Mouse (Mus musculus): ENCODE measurements around the gene Selenoh. TPM values are rescaled to one million over a fixed set of nuclear protein-coding genes. Genes with fewer than 3 reads are reported as not detected.
A peak's percentile ranks its signal among the peaks of the same experiment; 100 is the strongest.

Gene Selenoh
- polyA plus RNA-seq (2015; fragmentation: Nextera tagmentation; extraction: Ambion mirVana): 294 and 310 TPM in 2 replicates

DNA sequence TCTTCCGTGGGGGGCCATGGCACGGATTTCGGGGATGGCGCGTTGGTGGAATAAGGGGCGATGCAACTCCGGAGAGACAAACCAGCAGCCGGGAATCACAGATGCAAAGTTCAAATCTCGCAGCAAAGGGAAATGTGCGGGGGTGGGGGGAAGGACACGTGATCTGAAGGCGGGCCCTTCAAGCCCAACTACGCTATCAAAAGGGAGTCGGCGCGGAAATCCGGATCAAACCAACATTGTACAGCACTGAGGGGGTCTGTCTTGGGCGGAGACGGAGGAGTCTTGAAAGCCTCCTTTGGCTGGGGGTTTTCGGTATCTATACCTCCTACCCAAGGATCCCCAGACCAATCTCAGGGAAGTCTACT lies at the start of gene Selenoh:
Gene Selenoh, minus strand, starts transcription at position 202 of the 365 bp plus-strand sequence.
- peak; percentile 94 for DNase-seq (ENCODE audit: low spot score)

DNA sequence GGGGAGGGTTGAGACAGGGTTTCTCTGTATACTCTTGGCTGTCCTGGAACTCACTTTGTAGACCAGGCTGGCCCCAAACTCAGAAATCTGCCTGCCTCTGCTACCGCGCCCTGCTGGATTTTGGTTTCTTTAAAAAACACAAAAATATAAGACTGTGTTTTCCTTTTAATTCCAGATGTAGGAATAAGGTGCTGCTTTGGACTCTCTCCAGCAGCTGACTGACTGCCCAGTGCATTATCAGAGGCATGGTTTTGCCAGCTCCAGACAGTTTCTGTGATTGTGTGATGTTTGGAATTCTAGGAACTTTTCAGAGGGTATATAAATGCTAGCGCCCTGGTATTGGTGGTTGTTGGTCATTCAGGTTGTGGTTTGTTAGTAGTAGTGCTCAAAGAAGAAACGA lies 46.8 kb upstream of the Selenoh start:
- DNase-seq (ENCODE audit: low spot score): no peak

DNA sequence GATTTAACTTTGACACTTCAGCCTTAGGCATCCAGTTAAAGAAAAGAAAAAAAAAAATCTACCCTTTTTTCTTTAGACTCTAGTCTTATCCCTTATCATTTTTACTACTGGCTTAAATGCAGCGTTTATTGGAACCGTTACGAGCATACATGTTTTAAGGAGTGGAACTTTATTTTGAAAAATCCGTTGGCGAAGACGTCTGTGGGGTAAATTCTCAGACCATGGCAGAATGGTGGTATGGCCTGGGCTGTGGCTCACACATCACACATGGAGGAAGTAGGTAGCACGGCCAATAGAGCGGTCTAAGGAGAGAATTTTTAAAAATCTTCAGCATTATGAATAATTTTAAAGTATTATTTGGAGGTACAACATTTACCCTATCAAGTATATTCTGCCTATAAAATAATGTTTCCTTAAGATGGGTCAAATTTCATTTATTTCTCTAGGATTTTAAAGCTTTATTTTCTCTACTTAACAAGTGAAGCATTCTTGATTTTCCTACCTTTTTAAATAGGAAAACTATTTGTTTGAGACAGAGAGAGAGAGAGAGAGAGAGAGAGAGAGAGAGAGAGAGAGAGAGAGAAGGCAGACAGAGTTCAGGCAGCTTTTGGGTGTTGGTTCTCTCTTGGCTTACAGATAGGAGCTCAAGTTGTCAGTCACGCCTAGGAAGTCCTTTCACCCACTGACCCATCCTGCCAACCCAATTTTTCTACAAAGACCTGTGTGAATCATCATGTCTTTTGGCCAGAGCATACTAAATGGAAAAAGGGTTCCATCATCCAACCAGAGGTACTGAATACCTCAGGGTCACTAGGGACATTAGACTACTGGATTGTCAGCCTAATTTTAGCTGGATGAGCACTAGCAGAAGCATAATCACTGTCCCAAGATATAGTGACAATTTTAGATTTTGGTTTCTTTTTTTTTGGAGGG lies 46.1 kb upstream of the Selenoh start:
- DNase-seq (ENCODE audit: low spot score): no peak

DNA sequence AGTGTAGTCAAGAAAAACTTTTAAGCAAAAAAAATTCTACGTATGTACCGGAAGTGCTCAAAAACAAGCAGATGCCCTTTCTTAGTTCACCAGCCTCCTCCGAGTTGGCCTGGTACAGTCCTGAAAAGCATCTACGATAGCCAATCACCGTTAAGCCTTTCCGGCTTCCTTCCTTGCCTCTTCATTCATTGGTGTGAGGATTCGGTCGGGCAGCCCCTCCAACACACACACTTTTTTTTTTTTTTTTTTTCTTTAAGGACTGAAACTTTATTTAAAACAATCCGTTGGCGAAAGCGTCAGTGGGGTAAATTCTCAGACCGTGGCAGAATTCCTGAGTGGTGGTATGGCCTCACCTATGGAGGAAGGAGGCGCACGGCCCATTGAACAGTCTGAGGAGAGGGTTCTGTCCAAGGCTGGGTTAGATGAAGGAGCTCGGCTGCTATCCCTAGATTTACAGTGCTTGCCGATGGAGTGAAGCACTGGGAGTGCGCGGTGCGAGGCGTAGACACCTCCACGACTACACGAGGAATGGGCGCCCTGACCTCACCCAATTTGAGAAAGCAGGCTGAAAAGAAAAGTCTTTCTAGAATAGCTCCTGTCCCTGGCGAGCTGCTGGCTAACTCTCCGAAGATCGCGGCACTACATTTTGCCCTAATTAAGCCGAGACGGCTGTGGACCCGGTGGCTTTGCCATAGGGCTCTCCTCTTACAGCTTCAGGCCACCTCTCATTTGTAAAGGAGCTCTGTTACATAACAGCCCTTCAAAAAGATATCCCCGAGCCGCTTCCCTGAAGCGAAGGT lies 45.2 kb upstream of the Selenoh start:
- peak; percentile 94 for DNase-seq (ENCODE audit: low spot score)

DNA sequence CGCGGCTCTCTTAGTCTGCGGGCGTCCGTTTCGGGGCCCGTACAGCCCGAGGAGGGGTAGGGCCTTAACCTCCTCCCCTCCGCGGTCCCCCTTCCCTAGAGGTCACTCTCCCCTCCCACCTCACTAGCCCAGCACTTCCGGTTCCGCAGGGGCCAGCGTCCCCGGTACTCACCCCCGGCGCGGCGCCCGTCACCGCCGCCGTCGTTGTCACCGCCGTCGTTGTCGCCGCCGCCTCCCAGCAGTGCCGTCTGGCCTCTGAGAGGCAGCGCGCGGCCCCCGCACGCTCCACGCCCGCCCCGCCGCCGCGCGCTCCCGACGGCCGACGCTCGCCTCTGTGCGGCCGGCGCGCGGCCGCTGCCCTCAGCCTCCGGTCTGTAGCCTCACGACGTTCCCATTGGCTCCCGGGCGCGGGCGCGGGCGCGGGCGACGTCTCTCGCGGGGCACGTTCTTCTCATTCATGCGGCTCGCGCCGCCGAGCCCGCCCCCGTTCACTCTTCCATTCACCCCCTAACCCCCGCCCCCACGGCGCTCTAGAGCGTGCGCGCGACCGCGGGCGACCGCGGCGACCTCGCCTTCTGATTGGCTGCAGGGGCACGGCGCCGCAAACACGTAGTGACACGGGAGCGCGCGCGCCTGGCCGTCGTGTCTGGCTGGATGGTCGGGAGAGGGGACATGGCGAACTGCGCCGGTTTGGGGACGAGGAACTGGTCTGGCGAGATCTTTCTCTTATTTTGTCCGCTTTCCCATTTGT lies 44.4 kb upstream of the Selenoh start, which contains the start of gene Zdhhc5:
Gene Zdhhc5, minus strand, starts transcription at position 370 of the 751 bp plus-strand sequence.
- peak; percentile 99 for DNase-seq (ENCODE audit: low spot score)

DNA sequence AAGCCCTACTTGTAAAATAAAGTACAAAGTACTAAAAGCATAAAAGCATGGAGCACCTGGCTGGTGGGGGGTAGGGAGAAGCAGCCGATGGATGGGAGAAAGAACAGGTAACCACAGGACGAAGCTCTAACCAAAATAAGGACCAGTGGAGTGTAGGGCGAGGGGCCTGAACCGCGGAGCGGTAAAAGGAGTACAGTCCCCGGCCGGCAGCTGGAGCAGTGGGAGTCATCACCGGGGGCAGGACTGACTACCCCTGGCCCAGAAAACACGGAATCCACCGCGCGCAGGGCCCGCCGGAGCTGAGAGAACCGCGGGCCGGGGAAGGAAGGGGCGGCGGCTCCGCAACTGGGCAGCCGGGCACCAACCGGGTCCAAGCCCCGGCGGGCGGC lies 43.8 kb upstream of the Selenoh start:
- DNase-seq (ENCODE audit: low spot score): no peak

DNA sequence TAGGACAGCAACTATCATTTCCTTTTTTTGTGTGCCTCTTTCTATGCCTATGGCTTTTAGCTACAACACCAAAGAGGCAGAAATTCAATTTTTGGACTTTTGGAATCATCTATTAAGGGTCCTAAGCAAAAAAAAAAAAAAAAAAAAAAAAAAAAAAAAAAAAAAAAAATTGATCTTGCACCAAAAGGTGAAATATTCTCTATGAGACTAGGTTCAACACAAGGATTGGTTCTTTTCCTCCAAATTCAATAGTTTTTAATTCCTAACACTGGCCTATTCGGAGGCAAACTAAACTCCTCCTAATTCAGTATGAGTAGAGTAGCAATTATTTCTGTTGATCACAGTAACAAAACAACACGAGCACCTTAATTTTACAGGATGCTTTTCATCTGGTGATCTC lies 41.3 kb upstream of the Selenoh start:
- no peak for DNase-seq (ENCODE audit: low spot score)

DNA sequence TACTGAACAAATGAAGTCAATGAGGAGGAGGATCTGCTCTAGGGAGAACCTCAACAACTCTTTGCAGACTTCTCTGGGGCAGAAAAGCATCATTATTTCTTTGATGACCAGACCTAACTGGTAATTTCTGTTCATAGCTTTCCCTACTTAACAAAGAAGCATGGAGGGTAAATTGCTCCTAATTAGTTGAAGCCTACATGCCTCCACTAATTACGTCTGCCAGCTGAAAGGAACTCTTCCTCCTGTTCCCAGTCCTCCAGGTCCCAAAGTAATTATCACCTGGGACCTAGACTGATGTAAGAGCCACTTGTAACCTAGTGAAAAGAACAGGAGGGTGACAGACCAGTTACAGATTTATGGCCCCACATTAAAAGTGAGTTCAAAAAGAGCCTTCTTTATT lies 37.0 kb upstream of the Selenoh start:
- no peak for DNase-seq (ENCODE audit: low spot score)

DNA sequence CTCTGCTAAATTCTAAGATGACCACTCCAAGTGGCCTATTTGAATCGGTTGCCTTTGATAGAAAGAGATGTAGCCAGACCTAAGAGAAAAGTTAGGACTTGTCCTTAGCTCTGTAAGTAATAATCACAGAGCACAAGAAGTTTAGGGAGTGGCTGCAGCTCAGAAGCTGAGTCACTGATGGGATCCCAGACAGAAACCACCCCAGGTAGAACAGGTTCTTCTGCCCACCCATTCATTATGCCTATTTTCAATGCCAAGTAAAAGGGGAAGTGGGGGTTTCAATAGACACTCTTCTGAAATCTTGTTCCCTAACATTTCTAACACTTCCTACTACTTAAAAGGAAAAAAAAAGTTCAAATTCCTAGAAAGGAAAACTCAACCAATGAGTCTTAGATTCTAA lies 34.7 kb upstream of the Selenoh start:
- no peak for DNase-seq (ENCODE audit: low spot score)

DNA sequence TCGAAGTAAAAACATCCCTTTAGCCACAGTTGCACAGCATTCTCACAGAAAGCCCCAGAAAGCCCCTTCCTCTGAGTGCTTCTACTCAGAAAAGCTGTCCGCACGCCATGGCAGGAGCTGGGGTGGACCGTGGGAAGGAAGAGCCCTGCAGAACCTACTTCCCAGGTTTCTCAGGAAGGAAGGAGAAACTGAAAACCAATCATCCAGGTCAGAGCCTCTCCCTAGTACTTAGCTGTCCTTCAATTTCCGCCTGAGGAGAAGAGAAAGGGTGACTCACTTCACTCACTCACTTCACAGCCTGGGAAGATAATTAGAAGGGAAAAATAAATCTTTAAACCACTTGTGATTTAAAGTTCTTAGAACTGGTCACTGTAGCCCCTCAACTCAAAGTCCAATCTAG lies 33.8 kb upstream of the Selenoh start:
- DNase-seq (ENCODE audit: low spot score): no peak

DNA sequence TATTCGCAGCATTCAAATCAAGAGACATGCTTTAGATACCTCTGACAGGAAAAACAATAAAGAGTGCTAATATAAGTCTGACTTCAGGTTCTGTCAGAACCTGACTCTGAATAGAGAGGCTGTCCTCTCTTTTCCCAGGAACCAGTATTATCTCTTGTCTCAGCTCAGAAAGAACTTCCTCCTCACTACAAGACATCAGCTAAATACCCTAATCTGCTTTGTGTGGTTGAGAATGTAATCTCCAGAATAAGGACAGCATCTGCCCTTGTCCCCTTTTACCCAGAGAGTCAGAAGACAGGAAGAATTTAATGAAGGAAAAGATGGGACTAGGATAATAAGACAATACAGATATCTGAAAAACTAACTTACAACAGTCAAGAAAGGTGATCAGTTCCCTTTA lies 32.9 kb upstream of the Selenoh start:
- DNase-seq (ENCODE audit: low spot score): no peak

DNA sequence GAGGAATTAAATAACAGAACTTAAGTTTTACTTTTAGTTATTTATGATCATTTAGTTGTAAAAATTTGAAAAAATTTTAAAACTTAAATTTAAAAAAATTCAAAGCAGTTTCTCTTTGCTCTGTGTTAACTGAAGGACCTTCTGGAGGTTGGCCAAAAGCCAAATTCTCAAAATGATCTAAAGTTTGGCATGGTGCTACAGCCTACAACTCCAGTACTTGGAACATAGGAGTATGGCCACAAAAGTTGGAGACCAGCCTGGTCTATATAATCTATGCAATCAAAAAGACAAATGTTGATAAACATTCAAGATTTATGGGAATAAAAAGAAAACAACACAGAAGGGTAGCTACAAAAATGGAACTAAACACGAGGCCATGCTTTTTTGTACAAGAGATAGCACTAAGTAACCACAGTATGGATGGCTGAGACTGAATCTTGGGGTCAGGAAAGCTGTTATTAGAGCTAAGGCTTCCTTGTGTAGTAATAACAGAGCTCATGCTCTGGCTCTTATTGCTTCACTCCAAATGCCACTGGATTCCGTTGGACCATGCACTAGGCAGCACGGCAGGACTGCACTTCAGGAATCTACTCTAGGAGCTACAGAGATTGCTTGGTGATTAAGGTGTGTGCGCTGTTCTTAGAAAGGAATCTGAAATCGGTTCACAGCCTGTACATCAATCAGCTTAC lies 24.6 kb upstream of the Selenoh start:
- no peak for DNase-seq (ENCODE audit: low spot score)

DNA sequence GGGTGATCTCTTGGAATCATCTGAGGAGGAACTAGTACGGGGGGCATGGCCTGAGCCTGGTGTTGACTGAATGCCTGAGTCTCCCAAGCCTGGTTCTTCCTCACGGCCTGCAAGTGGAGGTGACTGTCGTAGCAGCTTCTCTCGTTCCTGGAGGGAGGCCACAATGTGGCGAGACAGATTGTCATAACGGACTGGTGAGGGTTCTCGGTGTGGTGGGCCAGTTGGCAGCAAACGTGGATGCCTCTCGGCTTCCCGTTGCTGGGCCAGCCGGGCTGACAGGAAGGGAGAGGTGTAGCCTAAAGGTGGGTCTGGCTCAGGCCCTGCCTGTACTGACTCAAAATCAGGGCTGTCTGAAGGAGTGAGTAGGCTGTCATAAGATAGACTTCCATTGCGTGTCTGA lies 19.5 kb upstream of the Selenoh start:
- no peak for DNase-seq (ENCODE audit: low spot score)

DNA sequence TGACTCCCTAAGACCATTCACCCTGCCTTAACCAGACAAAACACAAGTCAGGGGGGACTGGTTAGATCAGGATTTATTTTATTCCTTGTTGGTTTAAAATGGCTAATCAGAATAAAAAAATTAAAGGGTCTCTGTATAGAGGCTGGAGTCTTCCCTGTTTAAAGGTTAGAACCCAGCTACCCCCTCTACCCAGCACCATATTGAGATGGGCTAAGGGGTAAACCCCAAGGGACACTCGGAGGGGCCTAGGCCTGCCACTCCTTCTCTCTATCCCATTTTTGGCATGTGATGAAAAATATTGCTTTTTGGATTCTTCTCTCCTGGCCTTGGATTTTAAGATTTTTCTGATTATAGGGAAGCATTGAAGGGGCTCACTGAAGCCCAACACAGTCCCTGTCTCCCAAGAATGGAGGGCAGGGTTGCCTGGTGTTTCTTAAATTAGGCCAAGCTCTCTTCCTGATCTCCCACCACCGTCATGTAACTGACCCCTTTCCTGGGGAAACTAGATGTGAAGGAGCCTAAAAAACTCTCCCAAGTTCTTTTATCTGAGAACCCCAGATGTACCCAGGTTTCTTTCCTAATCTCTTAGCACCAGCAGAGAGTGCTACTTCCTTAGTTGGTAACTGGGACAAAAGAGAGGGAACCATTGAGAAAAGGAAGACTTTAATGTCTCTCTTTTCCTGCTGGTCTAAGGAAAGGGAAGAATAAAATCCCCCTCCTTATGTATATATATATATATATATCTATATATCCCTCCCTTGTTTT lies 17.7 kb upstream of the Selenoh start:
- no peak for DNase-seq (ENCODE audit: low spot score)

DNA sequence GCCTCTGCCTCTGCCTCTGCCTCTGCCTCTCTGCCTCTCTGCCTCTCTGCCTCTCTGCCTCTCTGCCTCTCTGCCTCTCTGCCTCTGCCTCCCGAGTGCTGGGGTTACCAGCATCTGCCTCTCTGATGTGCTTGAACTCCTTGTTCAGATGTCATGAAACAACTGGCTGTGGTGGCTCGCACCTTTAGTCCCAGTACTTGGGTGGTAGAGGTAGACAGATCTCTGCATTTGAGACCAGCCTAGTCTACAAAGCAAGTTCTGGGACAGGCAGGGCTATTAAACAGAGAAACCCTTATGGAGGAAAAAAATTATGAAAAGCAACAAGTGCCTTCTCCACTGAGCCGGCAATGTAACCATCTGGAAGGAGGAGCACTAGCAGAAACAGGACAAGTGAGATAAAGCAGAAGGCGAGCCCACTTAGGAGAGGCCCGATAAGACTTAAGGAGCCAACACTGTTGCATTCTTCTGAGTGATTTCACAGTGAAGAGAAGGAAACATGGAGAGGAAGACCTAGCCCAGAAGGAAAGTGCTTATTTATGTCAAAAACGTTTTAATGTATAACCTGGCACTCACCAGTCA lies 12.1 kb upstream of the Selenoh start:
- no peak for DNase-seq (ENCODE audit: low spot score)

DNA sequence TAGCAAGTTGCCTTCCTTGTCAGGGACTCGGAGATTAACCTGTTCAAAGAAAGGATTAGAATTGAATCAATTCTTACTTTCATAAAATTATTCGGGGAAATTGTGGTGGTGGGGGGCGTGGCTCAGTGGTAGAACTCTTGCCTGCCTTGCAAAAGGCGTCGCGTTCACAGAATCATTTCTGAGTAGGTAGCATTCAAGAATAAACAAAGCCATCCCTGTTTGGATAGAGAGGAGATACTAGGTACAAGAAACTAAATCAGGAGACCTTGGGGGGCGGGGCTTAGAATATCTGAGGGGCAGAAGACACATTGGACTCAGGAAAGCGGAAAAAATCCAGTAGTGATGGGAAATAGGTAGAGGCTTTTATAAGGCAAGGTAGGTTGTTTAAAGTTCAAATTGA lies 8.4 kb upstream of the Selenoh start, which contains the start of gene Tmx2:
Gene Tmx2, minus strand, starts transcription at position 125 of the 400 bp plus-strand sequence.
- DNase-seq (ENCODE audit: low spot score): no peak

DNA sequence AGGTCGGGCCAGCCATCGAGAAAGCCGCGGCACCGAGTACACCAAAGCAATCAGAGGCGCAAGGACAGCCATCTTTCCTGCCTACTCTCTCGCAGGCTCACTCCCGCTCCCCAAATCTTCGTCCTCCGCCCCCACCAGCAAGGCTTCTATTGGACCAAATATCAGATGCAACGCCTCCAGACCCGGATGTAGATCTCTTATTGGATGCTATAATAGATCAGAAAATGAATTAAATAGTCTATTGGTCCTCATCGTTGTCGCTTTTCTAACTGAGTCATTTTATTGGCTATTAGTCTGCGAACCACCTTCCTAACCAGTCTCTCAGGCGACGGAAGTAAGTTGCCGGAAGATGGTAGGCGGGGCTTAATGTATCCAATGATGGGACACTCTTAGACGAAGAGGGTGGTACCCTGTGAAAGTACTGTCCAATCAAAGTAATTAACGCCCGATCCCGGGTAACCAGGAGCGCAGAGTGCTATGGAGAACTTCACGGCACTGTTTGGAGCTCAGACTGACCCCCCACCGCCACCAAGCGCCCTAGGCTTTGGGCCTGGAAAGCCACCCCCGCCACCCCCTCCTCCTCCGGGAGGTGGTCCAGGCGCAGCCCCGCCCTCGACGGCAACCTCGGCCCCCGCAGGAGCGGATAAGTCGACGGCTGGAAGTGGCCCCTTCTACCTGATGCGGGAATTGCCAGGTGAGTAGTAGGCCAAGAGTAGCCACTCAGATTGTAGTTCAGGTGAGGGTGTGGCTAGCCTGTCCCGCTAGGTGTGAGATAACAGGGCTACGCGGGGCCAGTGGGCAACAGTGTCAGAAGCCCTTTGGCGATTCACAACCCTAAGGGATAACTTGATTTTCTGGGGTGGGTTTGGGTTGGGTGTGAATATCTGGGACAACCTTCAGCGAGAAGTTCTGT lies 7.7 kb upstream of the Selenoh start, which contains the start of the genes Gm28635 and Med19:
Gene Gm28635, minus strand, starts transcription at position 74 of the 913 bp plus-strand sequence.
Gene Med19, plus strand, starts transcription at position 435 of the 913 bp plus-strand sequence.
- DNase-seq (ENCODE audit: low spot score): peak; percentile 98

DNA sequence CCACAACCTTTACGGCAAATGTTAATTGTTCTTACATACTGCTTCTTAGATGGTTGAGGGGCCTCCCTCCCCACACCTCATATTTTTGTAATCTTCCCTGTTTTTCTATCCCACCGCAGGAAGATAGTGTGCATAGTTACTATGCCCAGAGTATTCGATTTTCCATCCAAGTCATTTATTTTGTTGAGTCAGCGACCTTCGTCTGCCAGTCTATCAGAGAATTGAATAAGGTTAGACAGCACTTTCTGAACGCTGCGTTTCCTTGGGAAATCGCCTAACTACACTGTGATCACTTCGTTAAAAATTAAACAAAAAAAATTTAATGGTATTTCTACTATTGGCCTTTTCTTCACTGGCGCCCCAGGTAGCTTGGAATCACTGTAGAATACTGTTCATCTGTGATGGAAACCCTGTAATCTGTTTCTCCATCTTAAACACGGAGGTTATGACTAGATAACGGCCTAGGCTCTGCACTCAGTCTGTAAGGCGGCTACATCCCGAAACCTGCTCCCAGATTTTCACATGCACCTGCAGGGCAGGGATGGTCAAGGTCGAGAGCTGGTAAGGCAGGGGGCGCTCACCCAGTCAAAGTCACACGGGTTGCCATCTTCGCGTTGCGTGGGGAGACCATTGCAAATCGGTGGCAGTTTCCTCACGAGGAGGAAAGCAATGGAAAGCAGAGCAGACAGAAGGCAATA lies 6.8 kb upstream of the Selenoh start:
- no peak for DNase-seq (ENCODE audit: low spot score)
